Mouse (Mus musculus) left cerebral cortex, adult 9 months (tissue): ENCODE data around the gene Trpc4.

Experiments used
- DNase-seq, 2 experiments: peaks; one replicate each; pipeline ENCODE4 v3.0.0; 2022; ENCODE audit warnings: low spot score in 2 of 2

The Trpc4 gene

GRCm38 (mm10) chr3:54266943-54267342 lies 111.1 kb downstream of the Trpc4 start:
- DNase-seq: no peak

GRCm38 (mm10) chr3:54269180-54269579 lies 113.3 kb downstream of the Trpc4 start:
- peak; percentile 53 to 56 for DNase-seq

GRCm38 (mm10) chr3:54274651-54275050 lies 118.8 kb downstream of the Trpc4 start:
- no peak for DNase-seq

- DNase-seq: no peak
These were observed 133.9 kb downstream of the Trpc4 start for GRCm38 (mm10) chr3:54289731-54290130.

- DNase-seq: no peak
These were observed 154.8 kb downstream of the Trpc4 start for GRCm38 (mm10) chr3:54310604-54311003.

GRCm38 (mm10) chr3:54314055-54314454 lies 158.2 kb downstream of the Trpc4 start:
- DNase-seq: no peak

GRCm38 (mm10) chr3:54352891-54353652 lies 197.2 kb downstream of the Trpc4 start:
- peak in 1 of 2 experiments; percentile 84 for DNase-seq

- DNase-seq: peak in 1 of 2 experiments; percentile 14
These were observed 201.7 kb downstream of the Trpc4 start for GRCm38 (mm10) chr3:54357561-54357960.

- DNase-seq: no peak
These were observed 202.8 kb downstream of the Trpc4 start for GRCm38 (mm10) chr3:54358463-54359189.

GRCm38 (mm10) chr3:54360897-54361296 lies 205.1 kb downstream of the Trpc4 start, which contains the start of gene Postn:
Postn (plus strand) TSS chr3:54361109.
- DNase-seq: no peak

GRCm38 (mm10) chr3:54361656-54362055 lies 205.8 kb downstream of the Trpc4 start:
- no peak for DNase-seq
